Mouse (Mus musculus): ENCODE results near the gene H2-Eb1. TPM values are rescaled to one million over a fixed set of nuclear protein-coding genes. Genes with fewer than 3 reads are reported as not detected.

H2-Eb1 gene
- polyA plus RNA-seq, 1 experiment from 2014 or later, result 2.5 TPM

Other genes starting within 250 kb of the H2-Eb1 start
- gene H2-Oa, start 213.5 kb upstream of the H2-Eb1 start, polyA plus RNA-seq (2014; fragmentation: Nextera tagmentation; extraction: Ambion mirVana), result 0.26 and 0.32 TPM in 2 replicates
- 8.6 and 13.8 TPM in 2 replicates for gene H2-DMa, start 186.3 kb upstream of the H2-Eb1 start, polyA plus RNA-seq (2014; fragmentation: Nextera tagmentation; extraction: Ambion mirVana)
- 113 and 159 TPM in 2 replicates for gene Brd2, start 183.2 kb upstream of the H2-Eb1 start, polyA plus RNA-seq (2014; fragmentation: Nextera tagmentation; extraction: Ambion mirVana)
- not detected in 2 replicates for gene H2-DMb2, start 162.6 kb upstream of the H2-Eb1 start, polyA plus RNA-seq (2014; fragmentation: Nextera tagmentation; extraction: Ambion mirVana)
- gene H2-DMb1, start 152.8 kb upstream of the H2-Eb1 start, polyA plus RNA-seq (2014; fragmentation: Nextera tagmentation; extraction: Ambion mirVana), result 0.29 and 0.94 TPM in 2 replicates
- gene Tap1, start 118.3 kb upstream of the H2-Eb1 start, polyA plus RNA-seq (2014; fragmentation: Nextera tagmentation; extraction: Ambion mirVana), result 1.0 and 1.1 TPM in 2 replicates
- gene Psmb9, start 118.1 kb upstream of the H2-Eb1 start, polyA plus RNA-seq (2014; fragmentation: Nextera tagmentation; extraction: Ambion mirVana), result 0.42 and 1.1 TPM in 2 replicates
- 1.3 and 1.9 TPM in 2 replicates for gene Psmb8, start 108.1 kb upstream of the H2-Eb1 start, polyA plus RNA-seq (2014; fragmentation: Nextera tagmentation; extraction: Ambion mirVana)
- gene Tap2, start 102.3 kb upstream of the H2-Eb1 start, polyA plus RNA-seq (2014; fragmentation: Nextera tagmentation; extraction: Ambion mirVana), result 0.19 and 0.50 TPM in 2 replicates
- gene H2-Ob, start 67.0 kb upstream of the H2-Eb1 start, polyA plus RNA-seq (2014; fragmentation: Nextera tagmentation; extraction: Ambion mirVana), result not detected in 2 replicates
- 2.4 and 3.1 TPM in 2 replicates for gene H2-Ab1, start 48.2 kb upstream of the H2-Eb1 start, polyA plus RNA-seq (2014; fragmentation: Nextera tagmentation; extraction: Ambion mirVana)
- not detected in 2 replicates for gene H2-Aa, start 18.0 kb upstream of the H2-Eb1 start, polyA plus RNA-seq (2014; fragmentation: Nextera tagmentation; extraction: Ambion mirVana)
- gene H2-Eb2, start 19.8 kb downstream of the H2-Eb1 start, polyA plus RNA-seq (2014; fragmentation: Nextera tagmentation; extraction: Ambion mirVana), result not detected in 2 replicates
- gene Btnl2, start 49.0 kb downstream of the H2-Eb1 start, polyA plus RNA-seq (2014; fragmentation: Nextera tagmentation; extraction: Ambion mirVana), result 0.13 TPM in 1 of 2 replicates, not detected in the other
- 0.08 TPM in 1 of 2 replicates, not detected in the other for gene Btnl1, start 71.3 kb downstream of the H2-Eb1 start, polyA plus RNA-seq (2014; fragmentation: Nextera tagmentation; extraction: Ambion mirVana)
- 2.7 and 4.1 TPM in 2 replicates for gene BC051142, start 93.0 kb downstream of the H2-Eb1 start, polyA plus RNA-seq (2014; fragmentation: Nextera tagmentation; extraction: Ambion mirVana)
- not detected in 2 replicates for gene Btnl4, start 171.5 kb downstream of the H2-Eb1 start, polyA plus RNA-seq (2014; fragmentation: Nextera tagmentation; extraction: Ambion mirVana)
- not detected in 2 replicates for gene Btnl6, start 211.5 kb downstream of the H2-Eb1 start, polyA plus RNA-seq (2014; fragmentation: Nextera tagmentation; extraction: Ambion mirVana)